Mouse (Mus musculus) stomach, embryonic 16.5 days (tissue): ENCODE results near the gene Ccdc188. TPM values are rescaled to one million over a fixed set of nuclear protein-coding genes. Genes with fewer than 3 reads are reported as not detected.

Experiments
- ATAC-seq: fragments of 200-750 bp; cut with Nextera tagmentation; 2 replicates; pipeline ENCODE4 v1.8.0; 2017; ENCODE audit warnings: moderate number of reproducible peaks, moderate TSS enrichment; ENCODE audit not compliant: insufficient read depth, low FRiP score
- H3K27ac ChIP-seq: fragments of 300-500 bp; sonication (generic); 2 replicates; pipeline ENCODE4 v1.5.1; 2014; ENCODE audit warnings: low read length
- H3K27me3 ChIP-seq: fragments of 300-500 bp; sonication (generic); 2 replicates; pipeline ENCODE4 v1.6.1; 2014; ENCODE audit warnings: low read length, control low read depth, mixed read lengths; ENCODE audit not compliant: control insufficient read depth, insufficient read depth
- H3K36me3 ChIP-seq: fragments of 300-500 bp; sonication (generic); 2 replicates; pipeline ENCODE4 v1.6.1; 2014; ENCODE audit warnings: low read length; ENCODE audit not compliant: control insufficient read depth, insufficient read depth
- H3K4me1 ChIP-seq: fragments of 300-500 bp; sonication (generic); 2 replicates; pipeline ENCODE4 v1.6.1; 2014; ENCODE audit warnings: low read length, control low read depth, mixed read lengths; ENCODE audit not compliant: control insufficient read depth, insufficient read depth
- H3K4me2 ChIP-seq: fragments of 300-500 bp; sonication (generic); 2 replicates; pipeline ENCODE4 v1.6.1; 2014; ENCODE audit warnings: low read depth, low read length, mixed read lengths
- H3K4me3 ChIP-seq: fragments of 300-500 bp; sonication (generic); replicated peaks from 2 replicates; pipeline ENCODE4 v1.5.1; 2014; ENCODE audit warnings: mild to moderate bottlenecking, low read length
- H3K9ac ChIP-seq: fragments of 300-500 bp; sonication (generic); 2 replicates; pipeline ENCODE4 v1.6.1; 2014; ENCODE audit warnings: low read length
- H3K9me3 ChIP-seq: fragments of 300-500 bp; sonication (generic); replicated peaks from 2 replicates; pipeline ENCODE4 v1.6.1; 2016; ENCODE audit warnings: low read length, control low read depth; ENCODE audit not compliant: control insufficient read depth
- WGBS: fragments of 180-500 bp; shearing (Covaris S2); extraction: QIAGEN DNeasy Blood & Tissue Kit; methylation state at CpG from one replicate; pipeline ENCODE4 v1.1.7; 2014; 5-methylcytosine and 5-hydroxymethylcytosine counted together
- polyA plus RNA-seq: library from polyadenylated mRNA; unstranded; fragments of >200 nt; fragmentation: Nextera tagmentation; extraction: Ambion mirVana; gene quantifications from 2 replicates; pipeline ENCODE4 v1.2.1, GENCODE M21; 2015

The Ccdc188 gene
- polyA plus RNA-seq, 1 experiment from 2014 or later = not detected

GRCm38 (mm10) chr16:18235389-18236065 lies 17.8 kb downstream of the Ccdc188 start:
- ATAC-seq = peak; percentile 66
- H3K9me3 ChIP-seq = no peaks in the 10 kb centered on the region
- peak overlapping the region; percentile 92 for H3K9ac ChIP-seq
- H3K36me3 ChIP-seq = peaks cover 10% of the 10 kb centered on the region; the same call in 1 of the 2 replicates
- H3K27me3 ChIP-seq = no peaks in the 10 kb centered on the region
- peak overlapping the region; percentile 77 for H3K4me2 ChIP-seq
- peak overlapping the region; percentile 88 for H3K4me3 ChIP-seq
- peaks cover 20% of the 10 kb centered on the region for H3K4me1 ChIP-seq
- peak overlapping the region; percentile 86 for H3K27ac ChIP-seq
- 4% methylated on average over 19 of the region's 19 CpGs for WGBS

DNA sequence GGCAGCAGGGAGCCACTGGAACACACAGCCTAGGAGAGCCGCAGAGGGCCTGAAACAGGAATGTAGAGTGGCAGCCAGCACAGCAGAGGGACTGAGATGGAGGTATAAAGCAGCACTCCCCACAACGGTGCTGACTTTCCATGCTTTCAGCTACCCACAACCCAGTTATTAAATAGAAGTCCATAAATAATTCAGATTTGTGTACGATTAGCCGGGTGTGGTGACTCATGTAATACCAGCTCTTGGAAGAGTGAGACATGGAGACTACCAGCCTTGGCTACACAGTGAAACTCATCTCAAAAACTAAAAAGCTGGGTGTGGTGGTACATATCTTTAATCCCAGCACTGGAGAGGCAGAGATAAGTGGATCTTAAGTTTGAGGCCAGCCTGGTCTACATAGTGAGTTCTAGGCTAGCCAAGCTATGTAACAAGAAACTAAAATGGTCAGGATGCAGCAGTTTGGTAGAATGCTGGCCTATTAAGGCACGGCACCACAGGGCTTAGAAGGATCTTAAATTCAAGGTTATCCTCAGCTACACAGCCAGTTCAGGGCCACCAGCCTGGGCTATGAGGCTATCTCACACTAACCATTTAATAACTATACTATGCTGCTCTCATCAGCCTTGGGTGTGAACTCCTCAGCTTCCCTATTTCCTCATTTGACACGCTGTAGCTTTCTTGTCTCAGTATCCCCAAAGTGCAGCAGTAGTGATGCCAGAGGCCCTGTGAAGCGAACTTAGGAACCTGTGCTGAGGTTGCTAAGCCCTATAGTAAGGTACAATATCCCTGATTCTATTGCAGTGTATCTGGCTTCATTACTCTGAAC lies 19.2 kb downstream of the Ccdc188 start:
- Histone ChIP-seq H3K27ac (no peak overlapping the region), H3K36me3 (peaks cover 16% of the 10 kb centered on the region; the same call in 1 of the 2 replicates), H3K27me3 (no peaks in the 10 kb centered on the region), H3K4me2 (0 out of 2 replicates have a peak overlapping the region, but pooled peaks have one; percentile 77), H3K4me1 (peaks cover 18% of the 10 kb centered on the region), H3K9ac (peak overlapping the region; percentile 92; the same call in 1 of the 2 replicates), H3K4me3 (no peak overlapping the region), H3K9me3 (no peaks in the 10 kb centered on the region)
- 71% methylated on average over 7 of the region's 7 CpGs for WGBS
- ATAC-seq = no peak

DNA sequence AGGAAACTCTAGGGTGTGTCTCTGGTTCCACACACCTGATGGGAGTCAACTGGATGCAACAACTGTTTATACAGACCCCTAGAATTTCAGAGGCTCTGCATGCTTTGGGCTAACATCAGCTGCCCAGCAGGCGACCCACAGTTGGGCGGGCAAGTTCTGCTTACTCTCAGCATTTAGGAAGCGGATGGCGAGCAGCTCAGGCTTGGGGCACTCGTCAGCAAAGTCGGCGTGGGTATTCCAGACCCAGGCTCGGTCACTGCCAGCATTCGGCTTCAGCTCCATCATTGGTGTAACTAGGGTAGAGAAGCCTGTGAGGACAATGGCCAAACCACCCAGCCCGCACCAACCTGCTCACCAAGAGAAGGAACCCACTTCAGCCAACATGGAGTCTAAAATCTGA lies 23.9 kb downstream of the Ccdc188 start:
- H3K27ac ChIP-seq = no peak overlapping the region
- H3K4me2 ChIP-seq = no peak overlapping the region
- H3K9ac ChIP-seq = no peak overlapping the region
- peaks cover 47% of the 10 kb centered on the region for H3K36me3 ChIP-seq
- no peak overlapping the region for H3K4me3 ChIP-seq
- peaks cover 2% of the 10 kb centered on the region; the same call in 1 of the 2 replicates for H3K4me1 ChIP-seq
- H3K9me3 ChIP-seq = no peaks in the 10 kb centered on the region
- 90% methylated on average over 10 of the region's 10 CpGs for WGBS
- no peaks in the 10 kb centered on the region for H3K27me3 ChIP-seq
- no peak for ATAC-seq

GRCm38 (mm10) chr16:18247521-18248399 lies 30.1 kb downstream of the Ccdc188 start:
- WGBS = under 1% methylated on average over 33 of the region's 33 CpGs
- H3K4me3 ChIP-seq = peak overlapping the region; percentile 83
- peak overlapping the region; percentile 76 for H3K27ac ChIP-seq
- no peaks in the 10 kb centered on the region for H3K9me3 ChIP-seq
- ATAC-seq = no peak
- peak overlapping the region; percentile 91 for H3K9ac ChIP-seq
- H3K36me3 ChIP-seq = peaks cover 33% of the 10 kb centered on the region
- peaks cover 30% of the 10 kb centered on the region for H3K4me1 ChIP-seq
- no peaks in the 10 kb centered on the region for H3K27me3 ChIP-seq
- peak overlapping the region; percentile 60 for H3K4me2 ChIP-seq

GRCm38 (mm10) chr16:18248433-18249363 lies 31.0 kb downstream of the Ccdc188 start, which contains the start of the genes Trmt2a and Ranbp1:
Gene Trmt2a (plus strand): TSS chr16:18248679.
Gene Ranbp1 (minus strand): TSS chr16:18248732.
- Histone ChIP-seq H3K4me3 (peak within 1 kb of the TSS; percentile 83), H3K9me3 (no peaks in the 10 kb centered on the region), H3K4me2 (peak within 1 kb of the TSS; percentile 93), H3K27ac (peak within 1 kb of the TSS; percentile 92), H3K9ac (peak within 1 kb of the TSS; percentile 91), H3K27me3 (no peaks in the 10 kb centered on the region), H3K4me1 (peaks cover 30% of the 10 kb centered on the region), H3K36me3 (peaks cover 29% of the 10 kb centered on the region)
- ATAC-seq = peak; percentile 94
- WGBS = under 1% methylated on average over 102 of the region's 102 CpGs

GRCm38 (mm10) chr16:18249364-18249967 lies 31.8 kb downstream of the Ccdc188 start:
- Histone ChIP-seq H3K4me1 (peaks cover 30% of the 10 kb centered on the region), H3K27ac (peak overlapping the region; percentile 92), H3K4me3 (peak overlapping the region; percentile 83), H3K36me3 (peaks cover 28% of the 10 kb centered on the region), H3K9me3 (no peaks in the 10 kb centered on the region), H3K9ac (peak overlapping the region; percentile 88), H3K4me2 (peak overlapping the region; percentile 93), H3K27me3 (no peaks in the 10 kb centered on the region)
- WGBS = 2% methylated on average over 27 of the region's 27 CpGs
- peak; percentile 1; the same call in 1 of the 2 replicates for ATAC-seq

DNA sequence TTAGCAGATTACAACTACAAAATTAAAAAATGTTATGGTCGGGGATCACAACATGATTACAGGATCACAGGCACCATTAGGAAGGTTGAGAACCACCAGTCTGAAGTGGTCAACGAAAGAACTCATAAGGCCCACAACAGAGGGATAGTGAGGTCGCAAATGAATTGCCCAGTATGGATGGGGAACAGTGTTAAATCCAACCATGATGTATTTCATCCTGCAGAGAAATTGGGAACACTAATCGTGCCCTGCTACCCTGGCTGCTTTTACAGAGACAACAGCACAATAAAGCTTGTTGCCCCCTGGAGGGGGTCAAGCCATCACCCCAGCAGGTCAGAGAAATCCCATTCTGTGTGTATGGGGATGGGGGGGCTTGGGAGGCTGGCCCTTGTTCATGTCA lies 32.6 kb downstream of the Ccdc188 start:
- H3K4me1 ChIP-seq = peaks cover 30% of the 10 kb centered on the region
- no peaks in the 10 kb centered on the region for H3K27me3 ChIP-seq
- no peaks in the 10 kb centered on the region for H3K9me3 ChIP-seq
- H3K36me3 ChIP-seq = peaks cover 22% of the 10 kb centered on the region
- H3K27ac ChIP-seq = no peak overlapping the region
- H3K4me2 ChIP-seq = peak overlapping the region; percentile 93
- 64% methylated on average over 4 of the region's 4 CpGs for WGBS
- peak overlapping the region; percentile 83 for H3K4me3 ChIP-seq
- ATAC-seq = no peak
- H3K9ac ChIP-seq = peak overlapping the region; percentile 88
